Mouse (Mus musculus) ES-E14 (cell line): ENCODE results near the gene Cbs.

Experiments used
- CHD2 ChIP-seq: IDR thresholded peaks from 2 replicates; pipeline ENCODE4 v1.6.1; 2014; ENCODE audit warnings: mild to moderate bottlenecking, low read depth, low read length, inconsistent platforms
- HCFC1 ChIP-seq: IDR thresholded peaks from 2 replicates; pipeline ENCODE4 v1.6.1; 2012; ENCODE audit warnings: low read length, inconsistent platforms, borderline replicate concordance; ENCODE audit not compliant: insufficient read depth
- MAFK ChIP-seq: IDR thresholded peaks from 2 replicates; pipeline ENCODE4 v1.6.1; 2014; ENCODE audit warnings: mild to moderate bottlenecking, low read depth, low read length, inconsistent platforms; ENCODE audit not compliant: insufficient read depth
- ZC3H11A ChIP-seq: IDR thresholded peaks from 2 replicates; pipeline ENCODE4 v1.6.1; 2012; ENCODE audit warnings: low read depth, mild to moderate bottlenecking, inconsistent platforms, low read length, borderline replicate concordance
- ZNF384 ChIP-seq: IDR thresholded peaks from 2 replicates; pipeline ENCODE4 v1.6.1; 2012; ENCODE audit warnings: low read depth, low read length, inconsistent platforms

- TF ChIP-seq MAFK, result no peak
- TF ChIP-seq HCFC1, result no peak
- TF ChIP-seq ZC3H11A, result no peak
- no peak for TF ChIP-seq ZNF384
- no peak for TF ChIP-seq CHD2
These were observed 4.0 kb downstream of the Cbs start for GRCm38 (mm10) chr17:31633007-31633406.
